Mouse (Mus musculus) kidney, embryonic 15.5 days (tissue): ENCODE results near the gene Ppp2r1b. TPM values are rescaled to one million over a fixed set of nuclear protein-coding genes. Genes with fewer than 3 reads are reported as not detected.
"Not testable (repeated sequence)": the region's sequence is repeated elsewhere in the genome, so short reads cannot be mapped to it uniquely, and the experiment has no call there.

ENCODE experiments used
- ATAC-seq: fragments of 200-750 bp; cut with Nextera tagmentation; replicated peaks from 2 replicates; pipeline ENCODE4 v1.8.0; 2017; ENCODE audit warnings: moderate TSS enrichment; ENCODE audit not compliant: low FRiP score
- H3K27ac ChIP-seq: fragments of 300-500 bp; sonication (generic); 2 replicates; pipeline ENCODE4 v1.5.1; 2015; ENCODE audit warnings: mild to moderate bottlenecking, inconsistent platforms
- H3K27me3 ChIP-seq: fragments of 300-500 bp; sonication (generic); 2 replicates; pipeline ENCODE4 v1.6.1; 2015; ENCODE audit warnings: inconsistent platforms
- H3K36me3 ChIP-seq: fragments of 300-500 bp; sonication (generic); 2 replicates; pipeline ENCODE4 v1.6.1; 2015; ENCODE audit warnings: inconsistent platforms
- H3K4me1 ChIP-seq: fragments of 300-500 bp; sonication (generic); 2 replicates; pipeline ENCODE4 v1.6.1; 2015; ENCODE audit warnings: inconsistent platforms
- H3K4me2 ChIP-seq: fragments of 300-500 bp; sonication (generic); 2 replicates; pipeline ENCODE4 v1.6.1; 2015; ENCODE audit warnings: moderate library complexity, mild to moderate bottlenecking, inconsistent platforms
- H3K4me3 ChIP-seq: fragments of 300-500 bp; sonication (generic); replicated peaks from 2 replicates; pipeline ENCODE4 v1.5.1; 2015; ENCODE audit warnings: mild to moderate bottlenecking, inconsistent platforms
- H3K9ac ChIP-seq: fragments of 300-500 bp; sonication (generic); 2 replicates; pipeline ENCODE4 v1.6.1; 2015; ENCODE audit warnings: mild to moderate bottlenecking, inconsistent platforms
- H3K9me3 ChIP-seq: fragments of 300-500 bp; sonication (generic); replicated peaks from 2 replicates; pipeline ENCODE4 v1.6.1; 2016; ENCODE audit warnings: inconsistent platforms
- WGBS: fragments of 180-500 bp; shearing (Covaris S2); methylation state at CpG from one replicate; pipeline ENCODE4 v1.1.7; 2015; ENCODE audit warnings: mixed read lengths; 5-methylcytosine and 5-hydroxymethylcytosine counted together
- polyA plus RNA-seq: library from polyadenylated mRNA; unstranded; fragments of >200 nt; fragmentation: Nextera tagmentation; extraction: Ambion mirVana; gene quantifications from 2 replicates; pipeline ENCODE4 v1.2.1, GENCODE M21; 2015

The Ppp2r1b gene
- polyA plus RNA-seq, 1 experiment from 2014 or later, result 75.6 TPM

DNA sequence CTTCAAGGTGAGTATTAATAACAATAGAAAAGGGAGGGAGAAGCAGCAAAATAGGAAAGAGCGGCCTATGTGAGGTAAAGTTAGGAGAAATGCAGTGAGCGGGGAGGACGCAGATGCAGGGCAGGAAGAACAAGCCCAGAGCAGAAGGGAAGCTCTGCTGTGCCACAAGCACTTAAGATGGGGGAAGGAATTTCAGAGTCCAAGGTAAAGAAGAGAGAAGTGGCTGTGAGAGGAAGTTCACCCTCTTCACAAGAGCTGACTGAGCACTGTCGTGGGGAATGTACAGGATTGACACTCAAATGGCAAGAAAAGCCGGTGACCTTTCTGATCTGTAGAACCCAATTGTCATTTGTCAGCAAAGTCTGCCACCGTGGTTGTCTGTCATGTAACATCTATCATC, 27.1 kb upstream of the Ppp2r1b start:
- ATAC-seq, result no peak
- H3K36me3 ChIP-seq, result peaks cover 56% of the 10 kb centered on the region
- no peaks in the 10 kb centered on the region for H3K27me3 ChIP-seq
- no peak overlapping the region for H3K27ac ChIP-seq
- no peak overlapping the region for H3K9ac ChIP-seq
- 91% methylated on average over 6 of the region's 6 CpGs for WGBS
- H3K4me2 ChIP-seq, result no peak overlapping the region
- no peak overlapping the region for H3K4me3 ChIP-seq
- H3K9me3 ChIP-seq, result no peaks in the 10 kb centered on the region
- H3K4me1 ChIP-seq, result no peaks in the 10 kb centered on the region

DNA sequence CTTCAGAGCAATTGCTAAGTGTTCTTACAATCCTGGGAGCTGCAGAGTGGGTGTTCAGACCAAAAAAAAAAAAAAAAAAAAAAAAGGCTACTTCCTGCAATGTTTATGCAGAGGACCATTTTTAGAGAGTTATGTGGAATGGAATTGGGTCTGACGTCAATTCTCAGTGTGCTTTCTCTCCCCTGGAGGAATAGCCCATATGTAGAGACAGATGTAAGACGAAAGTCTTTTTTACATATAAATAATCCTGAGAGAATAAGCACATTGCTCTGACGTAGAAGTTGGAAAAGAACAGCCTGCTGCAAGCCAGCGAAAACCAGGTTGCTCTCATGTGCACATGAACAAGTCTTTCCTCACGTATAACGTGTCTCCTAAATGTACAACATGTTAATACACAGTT, 25.4 kb upstream of the Ppp2r1b start:
- Histone ChIP-seq H3K36me3 (peaks cover 54% of the 10 kb centered on the region), H3K4me2 (no peak overlapping the region), H3K4me1 (no peaks in the 10 kb centered on the region), H3K27ac (no peak overlapping the region), H3K4me3 (no peak overlapping the region), H3K9ac (no peak overlapping the region), H3K9me3 (no peaks in the 10 kb centered on the region), H3K27me3 (no peaks in the 10 kb centered on the region)
- 92% methylated on average over 6 of the region's 6 CpGs for WGBS
- ATAC-seq, result no peak

DNA sequence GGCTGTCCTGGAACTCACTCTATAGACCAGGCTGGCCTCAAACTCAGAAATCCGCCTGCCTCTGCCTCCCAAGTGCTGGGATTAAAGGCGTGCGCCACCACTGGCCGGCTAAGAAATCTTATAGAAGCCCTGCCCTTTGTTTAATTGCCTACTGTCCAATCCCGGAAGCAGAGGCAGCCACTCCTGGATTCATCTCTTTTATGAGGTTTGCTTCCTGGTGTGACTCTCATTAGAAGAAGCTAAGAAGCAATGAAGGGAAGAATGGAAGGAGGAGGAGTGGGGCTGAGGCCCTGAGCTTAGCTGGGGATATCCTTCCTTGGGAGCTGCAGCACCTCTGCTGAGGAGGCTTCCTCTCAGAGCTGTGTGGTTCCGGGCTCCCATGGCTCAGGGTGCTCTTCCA, 23.4 kb upstream of the Ppp2r1b start:
- Histone ChIP-seq H3K9me3 (no peaks in the 10 kb centered on the region), H3K4me1 (no peaks in the 10 kb centered on the region), H3K4me3 (no peak overlapping the region), H3K27me3 (no peaks in the 10 kb centered on the region), H3K27ac (no peak overlapping the region), H3K4me2 (no peak overlapping the region), H3K36me3 (peaks cover 46% of the 10 kb centered on the region), H3K9ac (no peak overlapping the region)
- ATAC-seq, result no peak
- WGBS, result 90% methylated on average over 6 of the region's 6 CpGs

DNA sequence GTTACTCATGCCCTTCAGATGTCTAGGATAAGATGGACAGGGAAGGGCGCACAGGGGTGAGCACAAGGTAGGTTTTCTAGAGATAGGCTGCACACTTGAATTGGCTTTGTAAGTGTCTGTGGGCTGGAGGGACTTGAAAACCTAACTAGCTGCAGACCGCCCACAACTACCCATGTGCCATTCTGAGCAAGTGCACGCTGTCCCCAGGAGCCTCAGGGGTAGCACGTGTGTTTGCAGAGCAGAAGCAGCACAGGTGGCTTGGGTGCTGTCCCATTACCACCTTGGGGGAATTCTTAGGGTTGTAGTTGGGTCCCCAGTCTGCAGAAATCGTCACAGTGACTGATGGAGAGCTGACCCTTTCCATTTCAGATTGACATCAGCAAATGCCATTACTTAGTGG, 22.9 kb upstream of the Ppp2r1b start:
- Histone ChIP-seq H3K9me3 (no peaks in the 10 kb centered on the region), H3K27me3 (no peaks in the 10 kb centered on the region), H3K36me3 (peaks cover 40% of the 10 kb centered on the region), H3K4me2 (no peak overlapping the region), H3K9ac (no peak overlapping the region), H3K27ac (no peak overlapping the region), H3K4me1 (no peaks in the 10 kb centered on the region), H3K4me3 (no peak overlapping the region)
- 91% methylated on average over 5 of the region's 5 CpGs for WGBS
- no peak for ATAC-seq

DNA sequence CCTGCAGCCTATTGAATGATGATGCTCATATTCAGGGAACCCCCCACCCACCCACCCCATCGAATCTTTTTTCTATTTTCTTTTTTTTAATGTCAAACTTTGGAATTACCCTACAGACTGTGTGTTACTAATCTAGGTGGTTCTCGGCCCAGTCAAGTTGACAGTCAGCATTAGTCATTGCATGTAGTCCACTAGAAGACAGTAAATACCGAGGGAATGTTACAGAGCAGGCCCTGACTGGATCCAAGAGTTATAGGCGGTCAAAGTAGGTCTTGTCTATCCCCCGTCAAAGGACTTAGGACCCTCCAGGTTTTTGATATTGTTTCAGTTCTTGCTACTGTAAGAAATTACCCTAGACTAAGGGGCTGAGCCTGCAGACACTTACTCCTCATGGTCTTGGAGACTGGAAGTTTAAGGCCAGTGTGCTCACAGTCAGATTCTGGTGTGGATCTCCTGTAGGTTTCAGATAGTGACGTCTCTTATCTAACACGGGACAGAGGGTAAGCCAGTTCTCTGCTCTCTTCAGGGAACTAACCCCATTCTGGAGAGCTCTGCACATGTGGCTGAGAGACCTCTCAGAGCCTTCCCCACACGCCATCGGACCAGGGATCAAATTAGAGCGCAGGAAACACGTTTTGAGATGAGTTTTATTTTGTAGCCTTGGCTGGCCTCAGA, 21.2 kb upstream of the Ppp2r1b start:
- H3K9ac ChIP-seq, result no peak overlapping the region
- no peak overlapping the region for H3K4me2 ChIP-seq
- ATAC-seq, result no peak
- no peak overlapping the region for H3K27ac ChIP-seq
- no peak overlapping the region for H3K4me3 ChIP-seq
- H3K27me3 ChIP-seq, result no peaks in the 10 kb centered on the region
- 86% methylated on average over 11 of the region's 11 CpGs for WGBS
- no peaks in the 10 kb centered on the region for H3K4me1 ChIP-seq
- H3K36me3 ChIP-seq, result peaks cover 39% of the 10 kb centered on the region
- H3K9me3 ChIP-seq, result no peaks in the 10 kb centered on the region

DNA sequence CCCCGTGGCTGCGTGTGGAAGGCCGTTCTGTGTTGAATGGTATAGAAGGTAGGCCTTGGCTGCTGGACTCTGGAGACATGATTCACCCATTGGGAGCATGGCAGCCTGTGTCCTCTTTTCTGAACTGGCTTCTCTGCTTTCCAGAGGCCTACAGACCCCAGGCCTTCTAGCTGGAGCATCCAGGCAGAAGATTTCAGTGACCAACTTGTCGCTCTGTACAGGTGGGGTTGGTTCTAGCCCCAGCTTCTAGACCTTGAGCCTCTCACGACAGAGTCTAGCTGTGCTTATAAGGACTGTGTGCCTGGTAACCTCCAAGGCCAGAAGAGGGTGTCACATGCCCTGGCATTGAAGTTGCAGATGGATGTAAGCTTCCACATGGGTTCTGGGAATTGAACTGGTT, 13.6 kb upstream of the Ppp2r1b start:
- ATAC-seq, result no peak
- no peak overlapping the region for H3K9ac ChIP-seq
- no peak overlapping the region for H3K4me2 ChIP-seq
- 96% methylated on average over 5 of the region's 5 CpGs for WGBS
- H3K4me1 ChIP-seq, result no peaks in the 10 kb centered on the region
- H3K4me3 ChIP-seq, result no peak overlapping the region
- H3K36me3 ChIP-seq, result peaks cover 38% of the 10 kb centered on the region
- H3K27ac ChIP-seq, result no peak overlapping the region
- H3K9me3 ChIP-seq, result no peaks in the 10 kb centered on the region
- H3K27me3 ChIP-seq, result no peaks in the 10 kb centered on the region

DNA sequence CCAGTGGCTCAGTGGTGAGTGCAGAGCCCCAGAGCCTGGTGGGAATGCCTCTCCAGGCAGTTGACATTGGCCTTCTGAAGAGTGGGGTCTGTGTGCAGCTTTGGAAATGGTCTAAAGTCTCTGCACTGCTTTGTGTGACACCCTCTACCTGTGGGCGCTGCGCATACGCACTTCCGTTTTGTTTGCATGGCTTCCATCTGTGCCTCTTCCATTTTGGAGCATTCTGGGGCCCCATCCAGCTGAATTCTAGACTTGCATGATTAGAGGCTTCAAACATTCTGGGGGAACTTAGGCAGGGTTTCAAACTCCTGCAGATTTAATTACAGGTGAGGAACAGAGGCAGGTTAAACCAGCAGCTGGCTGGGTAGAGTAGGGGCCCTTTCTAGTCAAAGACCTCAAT, 12.9 kb upstream of the Ppp2r1b start:
- no peak overlapping the region for H3K4me3 ChIP-seq
- H3K9ac ChIP-seq, result no peak overlapping the region
- peaks cover 38% of the 10 kb centered on the region for H3K36me3 ChIP-seq
- 99% methylated on average over 4 of the region's 4 CpGs for WGBS
- H3K4me2 ChIP-seq, result no peak overlapping the region
- no peaks in the 10 kb centered on the region for H3K27me3 ChIP-seq
- no peaks in the 10 kb centered on the region for H3K4me1 ChIP-seq
- ATAC-seq, result no peak
- H3K9me3 ChIP-seq, result no peaks in the 10 kb centered on the region
- no peak overlapping the region for H3K27ac ChIP-seq

DNA sequence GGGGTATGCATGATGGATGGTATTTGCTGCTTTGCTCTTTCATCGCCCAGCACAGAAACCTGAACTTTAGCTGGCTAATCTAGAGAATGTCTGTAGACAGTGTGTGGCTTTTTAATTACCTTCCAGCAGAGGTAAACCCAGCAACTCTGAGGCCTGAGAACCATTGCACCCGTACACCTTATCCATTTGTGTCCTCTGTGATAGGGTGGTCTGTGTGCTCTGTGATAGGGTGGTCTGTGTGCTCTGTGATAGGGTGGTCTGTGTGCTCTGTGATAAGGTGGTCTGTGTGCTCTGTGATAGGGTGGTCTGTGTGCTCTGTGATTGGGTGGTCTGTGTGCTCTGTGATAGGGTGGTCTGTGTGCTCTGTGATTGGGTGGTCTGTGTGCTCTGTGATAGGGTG, 12.5 kb upstream of the Ppp2r1b start:
- not testable (repeated sequence) for H3K4me2 ChIP-seq, H3K9ac ChIP-seq
- WGBS, result 88% methylated on average over 2 of the region's 2 CpGs

DNA sequence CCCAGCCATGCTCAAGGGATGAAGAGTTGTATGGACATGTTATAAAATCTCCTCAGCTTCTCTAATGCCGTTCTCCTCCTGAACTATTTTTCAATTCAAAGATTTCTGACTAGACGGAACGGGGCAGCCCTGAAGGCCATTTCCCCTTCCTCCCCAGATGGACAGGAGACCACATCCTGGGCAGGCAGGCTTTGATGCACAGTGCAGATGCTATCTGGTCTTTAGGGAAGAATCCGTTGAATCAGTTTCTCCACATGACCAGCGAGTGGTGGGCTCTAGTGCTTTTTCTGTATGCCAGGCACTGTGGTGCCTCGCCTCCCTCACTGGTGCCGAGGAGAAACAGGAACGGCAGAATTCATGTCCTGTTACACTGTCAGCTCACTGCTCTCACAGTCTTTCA, 11.3 kb upstream of the Ppp2r1b start:
- 75% methylated on average over 8 of the region's 8 CpGs for WGBS
- H3K4me1 ChIP-seq, result no peaks in the 10 kb centered on the region
- H3K27me3 ChIP-seq, result no peaks in the 10 kb centered on the region
- H3K9ac ChIP-seq, result no peak overlapping the region
- no peak overlapping the region for H3K27ac ChIP-seq
- no peak overlapping the region for H3K4me2 ChIP-seq
- no peak overlapping the region for H3K4me3 ChIP-seq
- peaks cover 38% of the 10 kb centered on the region for H3K36me3 ChIP-seq
- no peak for ATAC-seq
- H3K9me3 ChIP-seq, result no peaks in the 10 kb centered on the region

More for the DNA sequence above, 12.5 kb upstream of the Ppp2r1b start:
- peaks cover 39% of the 10 kb centered on the region for H3K36me3 ChIP-seq
- not testable (repeated sequence) for H3K4me1 ChIP-seq, H3K4me3 ChIP-seq, H3K27ac ChIP-seq, ATAC-seq, H3K27me3 ChIP-seq, H3K9me3 ChIP-seq

DNA sequence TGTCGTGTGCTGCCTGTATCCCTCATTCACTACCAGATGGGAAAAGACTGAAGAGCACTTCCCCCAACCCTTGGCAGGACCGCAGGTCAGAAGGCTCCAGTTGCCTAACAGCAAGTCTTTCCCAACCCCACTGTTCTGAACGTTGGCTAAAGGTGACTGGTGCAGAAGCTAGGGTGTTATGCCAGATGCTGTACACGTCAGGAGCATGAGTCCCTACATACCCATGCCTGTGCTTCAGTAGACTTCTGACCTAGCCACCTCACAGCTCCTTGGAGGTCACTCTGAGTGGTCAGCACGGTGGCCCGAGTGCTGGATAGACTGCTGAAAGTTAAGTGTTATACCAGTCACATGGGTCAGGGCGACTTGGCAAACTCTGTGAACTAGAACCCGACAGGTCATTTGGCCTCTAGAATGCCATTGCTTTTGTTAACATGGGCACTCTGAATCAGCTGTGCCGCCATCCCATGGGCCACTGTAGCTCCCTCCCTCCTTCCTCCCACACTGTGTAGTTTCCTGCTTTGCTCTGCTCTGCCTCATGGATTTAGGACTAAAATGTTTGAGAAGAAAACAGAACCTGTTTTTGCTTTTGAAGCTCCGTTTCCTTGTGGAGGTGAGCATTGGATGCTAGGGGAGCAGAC, 9.9 kb upstream of the Ppp2r1b start:
- 83% methylated on average over 10 of the region's 10 CpGs for WGBS
- H3K4me1 ChIP-seq, result peaks cover 3% of the 10 kb centered on the region; the same call in 1 of the 2 replicates
- H3K27me3 ChIP-seq, result no peaks in the 10 kb centered on the region
- no peak overlapping the region for H3K9ac ChIP-seq
- H3K4me2 ChIP-seq, result no peak overlapping the region
- H3K4me3 ChIP-seq, result no peak overlapping the region
- peaks cover 30% of the 10 kb centered on the region for H3K36me3 ChIP-seq
- H3K27ac ChIP-seq, result no peak overlapping the region
- no peak for ATAC-seq
- no peaks in the 10 kb centered on the region for H3K9me3 ChIP-seq

DNA sequence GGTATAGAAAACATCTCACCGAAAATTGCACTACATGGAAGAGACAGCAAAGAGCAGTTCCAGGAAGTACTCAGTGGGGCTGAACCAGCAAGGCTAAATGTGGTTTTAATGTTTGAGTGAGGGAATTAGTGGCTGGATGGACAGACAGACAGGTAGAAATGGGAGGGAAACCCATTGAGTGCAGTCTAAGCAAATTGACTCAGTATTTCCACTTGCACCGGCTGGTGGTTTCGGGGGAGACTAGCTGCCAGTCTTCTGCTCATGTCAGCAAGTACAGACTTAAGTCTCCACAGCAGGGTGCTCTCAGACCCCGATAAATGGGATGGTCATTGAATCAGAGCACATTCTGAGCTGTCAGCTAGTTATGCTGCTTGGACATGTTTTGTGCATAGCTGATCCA, 9.0 kb upstream of the Ppp2r1b start:
- no peaks in the 10 kb centered on the region for H3K27me3 ChIP-seq
- no peaks in the 10 kb centered on the region for H3K9me3 ChIP-seq
- WGBS, result 92% methylated on average over 4 of the region's 4 CpGs
- H3K27ac ChIP-seq, result no peak overlapping the region
- H3K9ac ChIP-seq, result no peak overlapping the region
- peaks cover 3% of the 10 kb centered on the region; the same call in 1 of the 2 replicates for H3K4me1 ChIP-seq
- H3K4me2 ChIP-seq, result no peak overlapping the region
- H3K4me3 ChIP-seq, result no peak overlapping the region
- peaks cover 24% of the 10 kb centered on the region for H3K36me3 ChIP-seq
- ATAC-seq, result no peak

DNA sequence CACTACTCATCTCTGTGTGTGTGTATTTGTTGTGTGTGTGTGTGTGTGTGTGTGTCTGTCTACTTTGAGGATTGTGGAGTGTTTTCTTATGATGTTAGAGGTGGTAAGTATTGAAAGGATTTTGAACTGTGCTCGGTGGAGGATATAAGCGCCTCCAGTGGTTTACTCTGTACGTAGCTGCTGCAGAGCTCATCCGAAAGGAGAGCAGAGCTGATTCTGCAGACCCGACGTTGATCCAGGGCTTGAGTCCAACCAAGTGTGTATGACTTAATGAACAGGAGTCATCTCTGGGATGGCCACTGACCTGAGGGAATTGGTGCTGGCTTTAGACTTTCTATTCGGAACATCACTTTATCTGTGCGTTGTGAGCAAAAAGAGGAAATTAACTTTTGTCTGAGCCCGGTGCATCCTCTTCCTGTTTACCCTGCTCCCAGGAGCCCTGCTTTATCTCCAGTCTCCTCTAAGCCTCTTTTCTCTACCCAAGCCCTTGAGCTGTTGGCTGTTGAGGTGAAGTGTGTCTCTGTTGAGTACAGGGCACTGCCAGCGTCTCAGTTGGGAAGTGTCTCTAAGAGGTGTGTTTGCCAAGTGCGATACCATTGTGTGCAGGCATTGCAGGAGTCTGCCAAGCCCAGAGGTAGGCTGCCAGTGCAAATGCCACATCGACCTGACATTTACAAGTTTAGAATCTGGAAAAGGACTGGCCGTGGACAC, 3.9 kb upstream of the Ppp2r1b start:
- ATAC-seq, result no peak
- Histone ChIP-seq H3K4me1 (peaks cover 19% of the 10 kb centered on the region), H3K9me3 (no peaks in the 10 kb centered on the region), H3K4me2 (no peak overlapping the region), H3K27ac (no peak overlapping the region), H3K4me3 (no peak overlapping the region), H3K36me3 (peaks cover 23% of the 10 kb centered on the region), H3K27me3 (no peaks in the 10 kb centered on the region), H3K9ac (no peak overlapping the region)
- WGBS, result 83% methylated on average over 13 of the region's 13 CpGs
